Mouse (Mus musculus): ENCODE measurements around the gene Cadm2. TPM values are rescaled to one million over a fixed set of nuclear protein-coding genes. Genes with fewer than 3 reads are reported as not detected.
A peak's percentile ranks its signal among the peaks of the same experiment; 100 is the strongest.

Gene Cadm2
- polyA plus RNA-seq, 1 experiment from 2014 or later = 2.6 TPM

GRCm38 (mm10) chr16:66967686-66968085 lies 653.0 kb downstream of the Cadm2 start:
- 86% methylated on average over 8 of the region's 8 CpGs for WGBS
- no peak for DNase-seq (ENCODE audit: low spot score)
- H3K36me3 ChIP-seq = no peaks in the 10 kb centered on the region
- no peaks in the 10 kb centered on the region for H3K27me3 ChIP-seq (ENCODE audit: low read depth, poor library complexity, severe bottlenecking)
- H3K27ac ChIP-seq = no peak overlapping the region
- no peak overlapping the region for H3K4me3 ChIP-seq
- H3K9me3 ChIP-seq (replicated peaks) = no peaks in the 10 kb centered on the region
- H3K4me1 ChIP-seq = 0 out of 2 replicates have a peak, but pooled peaks cover 2% of the 10 kb centered on the region

DNA sequence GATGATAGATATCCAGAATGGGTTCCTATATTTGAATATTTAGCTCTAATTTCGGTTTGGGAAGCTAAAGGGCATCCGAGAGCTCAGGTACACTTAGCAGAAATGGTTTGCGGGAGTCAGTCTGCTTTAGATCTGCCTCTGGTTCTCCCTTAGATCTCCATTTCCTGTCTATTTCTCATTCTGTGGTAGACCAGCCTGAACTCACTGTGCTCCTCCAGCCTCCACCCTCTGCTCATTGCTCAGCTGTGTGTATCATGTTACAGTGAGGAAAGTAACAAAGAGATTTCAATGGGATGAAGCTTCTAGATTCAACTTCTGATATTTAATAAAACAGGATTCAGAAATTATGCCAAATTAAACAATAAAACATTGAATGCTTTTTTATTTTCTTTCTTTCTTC lies 661.6 kb downstream of the Cadm2 start:
- Histone ChIP-seq H3K4me1 (peaks cover 3% of the 10 kb centered on the region; the same call in 1 of the 2 replicates), H3K27me3 (ENCODE audit: low read depth, poor library complexity, severe bottlenecking) (no peaks in the 10 kb centered on the region), H3K9me3 (replicated peaks) (no peaks in the 10 kb centered on the region), H3K4me3 (no peak overlapping the region), H3K36me3 (no peaks in the 10 kb centered on the region), H3K27ac (no peak overlapping the region)
- WGBS = 64% methylated on average over 3 of the region's 3 CpGs
- DNase-seq (ENCODE audit: low spot score) = no peak

DNA sequence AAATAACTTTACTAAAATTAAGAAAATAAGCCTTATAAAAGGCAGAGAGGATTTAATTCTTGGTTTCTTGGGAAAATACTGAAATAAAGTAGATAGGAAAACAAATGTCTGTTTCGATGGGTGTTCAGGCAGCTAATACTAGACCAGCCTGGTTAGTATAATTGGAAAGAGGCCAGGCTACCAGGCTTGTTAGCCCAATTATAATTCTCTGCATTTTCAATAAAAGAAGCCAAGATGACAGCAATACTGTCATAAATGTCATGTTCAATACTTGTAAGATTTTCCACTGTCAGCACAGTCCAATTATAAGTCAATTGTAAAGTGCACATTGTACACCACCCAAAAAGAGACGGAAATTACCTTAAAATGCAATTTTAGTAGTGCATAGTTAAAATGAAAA lies 664.8 kb downstream of the Cadm2 start:
- Histone ChIP-seq H3K4me1 (peaks cover 3% of the 10 kb centered on the region; the same call in 1 of the 2 replicates), H3K27me3 (ENCODE audit: low read depth, poor library complexity, severe bottlenecking) (no peaks in the 10 kb centered on the region), H3K27ac (no peak overlapping the region), H3K36me3 (no peaks in the 10 kb centered on the region), H3K4me3 (no peak overlapping the region), H3K9me3 (replicated peaks) (no peaks in the 10 kb centered on the region)
- WGBS = 88% methylated on average over 2 of the region's 2 CpGs
- DNase-seq (ENCODE audit: low spot score) = no peak

DNA sequence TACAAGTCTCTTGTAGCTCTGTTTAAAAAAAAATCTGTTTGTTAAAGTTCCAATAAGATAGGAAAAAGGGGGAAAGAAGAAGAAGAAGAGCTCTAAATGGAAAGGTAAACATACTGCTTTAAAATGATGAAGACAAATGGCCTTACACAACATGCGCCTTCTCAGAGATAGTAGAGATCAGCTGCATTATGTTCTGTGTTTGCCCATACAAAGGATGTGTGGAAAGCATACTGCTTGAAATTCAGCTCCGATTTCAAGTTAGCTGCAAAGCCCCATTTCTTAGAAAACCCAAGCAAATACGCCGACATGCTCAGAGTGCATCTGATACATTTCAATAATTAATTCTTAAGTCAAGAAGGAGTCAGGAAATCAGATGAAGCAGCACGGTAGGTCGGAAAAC lies 684.4 kb downstream of the Cadm2 start:
- Histone ChIP-seq H3K9me3 (replicated peaks) (no peaks in the 10 kb centered on the region), H3K27ac (no peak overlapping the region), H3K4me3 (no peak overlapping the region), H3K4me1 (no peaks in the 10 kb centered on the region), H3K36me3 (no peaks in the 10 kb centered on the region), H3K27me3 (ENCODE audit: low read depth, poor library complexity, severe bottlenecking) (no peaks in the 10 kb centered on the region)
- no peak for DNase-seq (ENCODE audit: low spot score)
- WGBS = 93% methylated on average over 6 of the region's 6 CpGs

GRCm38 (mm10) chr16:66925517-66925916 lies 695.2 kb downstream of the Cadm2 start:
- no peak for DNase-seq (ENCODE audit: low spot score)
- H3K9me3 ChIP-seq (replicated peaks) = no peaks in the 10 kb centered on the region
- 79% methylated on average over 1 of the region's 1 CpGs for WGBS
- no peaks in the 10 kb centered on the region for H3K36me3 ChIP-seq
- peaks cover under 1% of the 10 kb centered on the region; the same call in 1 of the 2 replicates for H3K4me1 ChIP-seq
- no peaks in the 10 kb centered on the region for H3K27me3 ChIP-seq (ENCODE audit: low read depth, poor library complexity, severe bottlenecking)
- H3K27ac ChIP-seq = no peak overlapping the region
- no peak overlapping the region for H3K4me3 ChIP-seq

- H3K27me3 ChIP-seq (ENCODE audit: low read depth, poor library complexity, severe bottlenecking) = no peaks in the 10 kb centered on the region
- H3K27ac ChIP-seq = no peak overlapping the region
- no peak overlapping the region for H3K4me3 ChIP-seq
- peaks cover 12% of the 10 kb centered on the region; the same call in 1 of the 2 replicates for H3K4me1 ChIP-seq
- WGBS = 86% methylated on average over 2 of the region's 2 CpGs
- H3K36me3 ChIP-seq = no peaks in the 10 kb centered on the region
- H3K9me3 ChIP-seq (replicated peaks) = no peaks in the 10 kb centered on the region
- DNase-seq (ENCODE audit: low spot score) = no peak
These were observed 698.0 kb downstream of the Cadm2 start for GRCm38 (mm10) chr16:66922753-66923152.

GRCm38 (mm10) chr16:66921414-66921915 lies 699.2 kb downstream of the Cadm2 start:
- H3K4me3 ChIP-seq = no peak overlapping the region
- no peak for DNase-seq (ENCODE audit: low spot score)
- H3K27ac ChIP-seq = no peak overlapping the region
- WGBS = 93% methylated on average over 1 of the region's 1 CpGs
- no peaks in the 10 kb centered on the region for H3K27me3 ChIP-seq (ENCODE audit: low read depth, poor library complexity, severe bottlenecking)
- peaks cover 12% of the 10 kb centered on the region; the same call in 1 of the 2 replicates for H3K4me1 ChIP-seq
- no peaks in the 10 kb centered on the region for H3K9me3 ChIP-seq (replicated peaks)
- no peaks in the 10 kb centered on the region for H3K36me3 ChIP-seq

DNA sequence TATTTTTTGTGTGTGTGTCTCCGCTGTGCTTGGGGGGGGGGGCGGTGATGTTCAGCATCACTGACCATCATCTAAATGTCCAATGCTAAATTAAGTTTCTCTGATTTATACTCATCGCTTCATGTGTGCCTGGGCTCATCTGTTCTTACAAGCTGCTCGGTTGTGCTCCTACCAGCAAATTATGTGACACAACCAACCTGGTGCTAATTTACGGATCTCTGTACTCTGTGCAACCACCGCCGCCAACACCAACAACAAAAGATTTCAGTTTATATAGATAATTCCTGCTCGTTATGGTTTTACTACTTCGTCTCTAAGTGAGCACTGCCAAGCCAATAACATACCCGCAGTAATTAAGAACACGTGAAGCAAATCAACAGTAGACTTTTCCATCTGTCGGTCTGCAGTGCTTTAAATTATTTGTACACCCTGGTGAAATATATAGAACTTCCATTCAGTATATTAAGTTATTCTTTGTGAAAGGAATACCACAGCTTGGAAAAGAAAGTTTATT lies 700.8 kb downstream of the Cadm2 start:
- 47% methylated on average over 12 of the region's 12 CpGs for WGBS
- DNase-seq (ENCODE audit: low spot score) = no peak
- Histone ChIP-seq H3K9me3 (replicated peaks) (no peaks in the 10 kb centered on the region), H3K27me3 (ENCODE audit: low read depth, poor library complexity, severe bottlenecking) (no peaks in the 10 kb centered on the region), H3K4me3 (no peak overlapping the region), H3K36me3 (no peaks in the 10 kb centered on the region), H3K27ac (0 out of 2 replicates have a peak overlapping the region, but pooled peaks have one; percentile 42), H3K4me1 (peaks cover 12% of the 10 kb centered on the region; the same call in 1 of the 2 replicates)

DNA sequence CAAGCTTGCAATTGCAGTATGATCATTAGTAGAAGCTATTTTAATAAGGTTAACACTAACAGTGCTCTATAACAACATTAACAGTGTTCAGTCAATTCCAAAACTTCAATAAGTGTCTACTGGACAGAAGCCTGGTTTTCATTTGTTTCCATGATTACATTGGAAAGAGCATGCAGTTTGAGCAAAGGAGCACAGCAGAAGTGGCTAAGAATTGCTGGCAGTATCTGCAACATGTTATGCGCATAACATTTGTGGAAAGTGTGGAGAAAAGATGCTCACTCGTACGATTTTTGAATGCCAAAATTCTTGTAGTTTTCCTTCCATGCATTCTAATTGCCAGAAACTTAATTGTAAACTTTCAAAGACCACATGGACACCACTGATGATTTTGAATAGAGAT lies 718.9 kb downstream of the Cadm2 start:
- Histone ChIP-seq H3K27me3 (ENCODE audit: low read depth, poor library complexity, severe bottlenecking) (no peaks in the 10 kb centered on the region), H3K4me3 (no peak overlapping the region), H3K9me3 (replicated peaks) (no peaks in the 10 kb centered on the region), H3K4me1 (no peaks in the 10 kb centered on the region), H3K27ac (no peak overlapping the region), H3K36me3 (no peaks in the 10 kb centered on the region)
- no peak for DNase-seq (ENCODE audit: low spot score)
- 89% methylated on average over 3 of the region's 3 CpGs for WGBS

DNA sequence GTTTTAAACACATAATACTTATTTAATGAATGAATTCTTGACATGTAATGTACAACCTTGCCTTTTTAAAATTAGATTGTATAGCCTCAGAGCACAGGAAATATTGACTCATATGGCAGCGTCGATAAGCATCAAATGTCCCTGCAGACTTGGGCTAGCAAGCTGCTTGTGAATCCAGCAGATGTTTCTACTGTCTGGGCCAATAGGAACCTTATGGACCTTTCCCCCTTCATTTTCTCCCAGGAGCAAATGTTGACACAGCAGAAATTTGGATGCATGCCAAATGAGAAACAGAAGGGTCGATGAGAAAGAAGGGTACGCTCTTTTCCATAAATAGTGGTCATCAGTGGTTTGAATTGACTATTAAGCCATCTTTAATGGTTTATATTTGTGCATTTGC lies 720.0 kb downstream of the Cadm2 start:
- no peak overlapping the region for H3K4me3 ChIP-seq
- H3K27ac ChIP-seq = no peak overlapping the region
- no peaks in the 10 kb centered on the region for H3K9me3 ChIP-seq (replicated peaks)
- WGBS = 88% methylated on average over 4 of the region's 4 CpGs
- H3K27me3 ChIP-seq (ENCODE audit: low read depth, poor library complexity, severe bottlenecking) = no peaks in the 10 kb centered on the region
- no peak for DNase-seq (ENCODE audit: low spot score)
- no peaks in the 10 kb centered on the region for H3K4me1 ChIP-seq
- no peaks in the 10 kb centered on the region for H3K36me3 ChIP-seq

DNA sequence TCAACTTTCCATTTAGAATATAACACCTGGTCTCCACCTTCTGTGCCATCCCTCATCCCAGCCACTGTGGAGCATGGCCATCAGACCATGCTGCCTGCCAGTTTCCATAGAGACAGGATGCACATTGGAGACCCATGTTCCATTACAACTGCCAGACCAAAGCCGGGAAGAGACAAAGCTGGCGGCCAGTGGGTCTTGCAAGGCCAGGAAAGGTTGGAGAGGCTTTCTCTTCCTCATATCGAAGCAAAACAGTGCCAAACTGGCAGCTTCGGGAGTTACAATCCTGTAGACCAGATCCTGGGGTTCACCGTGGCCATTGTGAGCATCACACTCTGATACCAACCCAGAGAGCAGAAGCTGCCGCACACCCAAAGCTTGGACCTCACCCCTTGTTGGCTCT lies 728.3 kb downstream of the Cadm2 start:
- H3K4me1 ChIP-seq = no peaks in the 10 kb centered on the region
- H3K27ac ChIP-seq = no peak overlapping the region
- 84% methylated on average over 6 of the region's 6 CpGs for WGBS
- H3K4me3 ChIP-seq = no peak overlapping the region
- no peak for DNase-seq (ENCODE audit: low spot score)
- H3K36me3 ChIP-seq = no peaks in the 10 kb centered on the region
- no peaks in the 10 kb centered on the region for H3K27me3 ChIP-seq (ENCODE audit: low read depth, poor library complexity, severe bottlenecking)
- no peaks in the 10 kb centered on the region for H3K9me3 ChIP-seq (replicated peaks)

- H3K27me3 ChIP-seq (ENCODE audit: low read depth, poor library complexity, severe bottlenecking) = no peaks in the 10 kb centered on the region
- H3K36me3 ChIP-seq = no peaks in the 10 kb centered on the region
- DNase-seq (ENCODE audit: low spot score) = no peak
- no peaks in the 10 kb centered on the region for H3K4me1 ChIP-seq
- H3K4me3 ChIP-seq = no peak overlapping the region
- H3K9me3 ChIP-seq (replicated peaks) = no peaks in the 10 kb centered on the region
- WGBS = 72% methylated on average over 6 of the region's 6 CpGs
- H3K27ac ChIP-seq = no peak overlapping the region
These were observed 729.0 kb downstream of the Cadm2 start for GRCm38 (mm10) chr16:66891559-66892247.

- Histone ChIP-seq H3K36me3 (no peaks in the 10 kb centered on the region), H3K4me3 (no peak overlapping the region), H3K4me1 (no peaks in the 10 kb centered on the region), H3K9me3 (replicated peaks) (no peaks in the 10 kb centered on the region), H3K27ac (no peak overlapping the region), H3K27me3 (ENCODE audit: low read depth, poor library complexity, severe bottlenecking) (no peaks in the 10 kb centered on the region)
- DNase-seq (ENCODE audit: low spot score) = no peak
- WGBS = 94% methylated on average over 8 of the region's 8 CpGs
These were observed 730.8 kb downstream of the Cadm2 start for GRCm38 (mm10) chr16:66889907-66890306.
